Comparison of ENCODE assay signal across 25 mouse cellular contexts in genomic region chr12:29798595-29799391, GRCm38 (mm10).
"Had no signal": no experiment of that assay in that cellular context is flagged by ENCODE, and none has a peak within 500 bp of the region (broad histone marks: within the 10 kb centered on the region; RNA-seq: fewer than 3 reads in every experiment).

No protein-coding gene starts in this region.

- DNase-seq: forebrain, postnatal 0 days; gastrocnemius, postnatal 14 days; gastrocnemius, postnatal 36 days; heart, adult 11 months; heart, adult 2 months; heart, postnatal 14 days; heart, postnatal 36 days; kidney, adult 11 months; kidney, adult 2 months; kidney, adult 9 months; kidney, postnatal 14 days; kidney, postnatal 36 days; layer of hippocampus, adult 9-11 months; layer of hippocampus, postnatal 36 days; left cerebral cortex, postnatal 4 days had no signal

- H3K4me2 ChIP-seq: forebrain, embryonic 15.5 days; heart, embryonic 11.5 days; heart, embryonic 13.5 days; heart, embryonic 15.5 days; hindbrain, embryonic 14.5 days; kidney, embryonic 15.5 days; limb, embryonic 13.5 days; limb, embryonic 15.5 days had no signal

- H3K36me3 ChIP-seq: forebrain, embryonic 15.5 days; heart, embryonic 13.5 days; heart, embryonic 15.5 days; kidney, embryonic 15.5 days; limb, embryonic 13.5 days; limb, embryonic 15.5 days had no signal

- H3K4me1 ChIP-seq: forebrain, embryonic 15.5 days; heart, embryonic 15.5 days; kidney, embryonic 15.5 days; limb, embryonic 13.5 days; limb, embryonic 15.5 days had no signal

- H3K27me3 ChIP-seq: forebrain, embryonic 15.5 days; heart, embryonic 13.5 days; heart, embryonic 15.5 days; kidney, embryonic 15.5 days; limb, embryonic 15.5 days had no signal

- H3K9ac ChIP-seq: forebrain, embryonic 15.5 days; forebrain, postnatal 0 days; heart, embryonic 13.5 days; heart, embryonic 15.5 days; hindbrain, embryonic 14.5 days; kidney, embryonic 15.5 days; limb, embryonic 13.5 days; limb, embryonic 15.5 days had no signal

- H3K9me3 ChIP-seq: forebrain, embryonic 15.5 days; heart, embryonic 13.5 days; heart, embryonic 15.5 days; kidney, embryonic 15.5 days; limb, embryonic 13.5 days; limb, embryonic 15.5 days had no signal

- H3K4me3 ChIP-seq: forebrain, embryonic 15.5 days; heart, adult 2 months; heart, embryonic 13.5 days; heart, embryonic 15.5 days; kidney, embryonic 15.5 days; limb, embryonic 13.5 days; limb, embryonic 15.5 days had no signal

- H3K27ac ChIP-seq: forebrain, embryonic 15.5 days; heart, adult 2 months; heart, embryonic 13.5 days; heart, embryonic 15.5 days; hindbrain, embryonic 14.5 days; hindbrain, postnatal 0 days; kidney, embryonic 15.5 days; kidney, postnatal 0 days; limb, embryonic 13.5 days; limb, embryonic 15.5 days had no signal

- ATAC-seq: forebrain, embryonic 15.5 days; forebrain, postnatal 0 days; hindbrain, postnatal 0 days had no signal
